Mouse (Mus musculus) left cerebral cortex, adult 8-10 months (tissue): ENCODE data around the gene Rassf6. TPM values are rescaled to one million over a fixed set of nuclear protein-coding genes. Genes with fewer than 3 reads are reported as not detected.

Source experiments
- DNase-seq, 2 experiments: peaks; one replicate each; pipeline ENCODE4 v3.0.0; 2022; ENCODE audit warnings: low spot score in 2 of 2
- total RNA-seq, 4 experiments: library from RNA; stranded (reverse); gene quantifications; 2 replicates each; pipeline ENCODE4 v1.2.4; 2022

Gene Rassf6
- total RNA-seq, 4 experiments from 2014 or later: 0.93 to 3.0 (median 1.7) TPM

DNA sequence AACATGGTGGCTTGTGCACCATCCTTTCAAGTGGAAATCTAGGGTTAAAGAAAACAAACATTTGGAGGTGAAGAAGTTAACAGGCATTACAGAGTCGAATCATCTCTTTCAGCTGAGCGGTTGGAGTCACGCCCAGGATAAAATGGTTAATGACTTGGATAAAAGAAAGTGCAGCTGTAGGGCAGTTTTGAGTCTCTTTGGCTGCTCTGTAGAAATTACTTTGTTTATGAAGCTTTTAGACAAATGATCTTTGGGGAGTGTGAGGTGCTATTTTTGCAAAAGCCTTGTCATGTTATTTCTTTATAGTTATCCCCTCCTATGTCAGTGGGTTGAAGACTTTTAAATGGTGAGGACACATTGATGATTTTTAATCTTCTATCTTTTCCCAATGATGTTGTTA is 69.2 kb downstream of the Rassf6 start:
- no peak for DNase-seq

DNA sequence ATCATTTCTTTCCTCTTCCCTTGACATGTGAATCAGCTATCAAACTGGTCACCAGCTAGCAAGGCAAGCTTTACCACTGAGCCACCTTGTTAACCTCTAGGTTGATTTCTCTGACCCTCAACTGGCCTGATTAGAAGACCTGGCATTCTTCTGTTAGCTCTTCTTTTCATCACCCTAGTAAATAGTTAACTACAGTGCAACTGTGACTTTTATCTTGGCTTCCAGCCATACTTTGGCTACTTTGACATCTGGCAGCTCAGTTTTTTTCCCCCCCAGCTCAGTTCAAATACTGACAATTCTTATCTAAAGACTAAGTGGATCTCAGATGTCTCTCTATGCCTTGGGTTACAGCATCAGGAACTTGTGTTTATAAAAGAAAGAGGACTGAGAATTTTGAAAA is 72.1 kb downstream of the Rassf6 start:
- no peak for DNase-seq

DNA sequence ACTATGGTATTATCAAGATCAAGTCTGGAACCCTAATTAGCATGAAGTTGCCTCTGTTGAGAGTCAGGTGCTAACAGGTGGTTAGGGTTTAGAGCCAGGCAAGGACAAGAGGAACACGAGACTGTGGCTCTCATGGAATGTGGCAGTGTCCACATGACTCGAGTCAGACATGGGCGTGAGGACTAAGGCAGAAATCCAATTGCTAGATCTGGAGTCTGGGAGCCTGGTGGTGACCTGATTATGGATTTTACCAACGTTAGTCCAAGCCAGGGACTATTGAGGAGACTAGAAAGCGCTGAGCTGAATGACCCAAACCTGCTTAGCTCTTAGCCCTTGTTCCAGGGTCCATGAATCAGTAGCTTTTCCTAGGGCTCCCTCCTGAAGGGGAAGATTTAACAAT is 72.7 kb downstream of the Rassf6 start:
- DNase-seq: no peak

DNA sequence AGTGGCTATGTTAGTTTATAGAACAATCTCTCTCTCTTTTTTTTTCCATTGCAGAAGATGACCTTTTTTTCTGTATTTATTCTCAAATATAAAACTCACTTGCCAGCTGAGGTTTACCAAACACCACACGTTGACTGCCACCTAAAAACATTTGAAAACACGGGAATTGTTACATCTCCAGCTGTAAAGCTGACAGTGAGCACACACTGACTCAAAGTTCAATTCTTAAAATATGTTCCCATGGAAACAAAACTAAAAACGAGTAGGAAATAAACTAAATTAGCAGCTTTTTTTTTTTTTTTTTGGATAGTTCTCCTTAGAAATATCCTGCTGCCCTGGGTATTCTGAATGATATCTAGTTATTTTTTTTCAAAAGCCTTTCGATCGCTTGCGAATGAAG is 75.3 kb downstream of the Rassf6 start:
- DNase-seq: no peak

DNA sequence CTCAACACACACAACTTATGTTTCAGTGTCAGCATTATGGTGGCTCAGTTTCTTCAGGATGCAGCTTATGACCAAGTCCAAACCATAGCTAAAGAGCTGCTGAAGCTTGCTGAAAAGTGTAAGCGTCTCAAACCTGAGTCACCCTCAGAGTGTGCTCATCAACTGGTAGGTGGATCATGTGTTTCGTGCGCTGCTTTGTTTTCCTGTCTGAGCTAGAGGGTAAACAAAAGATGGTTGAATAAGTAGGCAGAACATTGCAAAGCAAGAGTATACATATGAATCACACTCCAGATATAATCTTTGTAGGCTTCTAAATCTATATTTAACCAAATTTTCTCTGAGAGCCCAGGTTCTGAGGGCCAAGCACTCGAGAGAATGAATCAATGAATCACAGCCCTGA is 76.3 kb downstream of the Rassf6 start:
- DNase-seq: peak in 1 of 2 experiments; percentile 60

DNA sequence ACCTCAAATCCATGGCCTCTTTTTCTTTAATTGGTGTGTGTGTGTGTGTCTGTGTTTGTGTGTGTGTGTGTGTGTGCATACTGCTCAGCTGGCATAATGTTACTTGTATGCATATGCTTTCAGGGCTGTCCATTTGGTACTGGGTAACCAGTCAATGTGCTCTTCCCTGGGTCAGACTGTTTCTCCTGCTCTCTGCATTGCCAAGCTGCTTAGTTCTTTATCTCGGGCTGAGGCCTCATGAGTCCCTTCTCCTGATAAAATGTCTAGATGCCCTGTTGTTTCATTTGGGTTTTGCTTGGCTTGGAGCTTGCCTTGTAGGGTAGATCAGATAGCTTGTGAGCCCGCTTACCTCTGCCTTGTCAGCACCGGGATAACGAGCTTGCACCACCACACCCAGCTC is 77.6 kb downstream of the Rassf6 start:
- no peak for DNase-seq

DNA sequence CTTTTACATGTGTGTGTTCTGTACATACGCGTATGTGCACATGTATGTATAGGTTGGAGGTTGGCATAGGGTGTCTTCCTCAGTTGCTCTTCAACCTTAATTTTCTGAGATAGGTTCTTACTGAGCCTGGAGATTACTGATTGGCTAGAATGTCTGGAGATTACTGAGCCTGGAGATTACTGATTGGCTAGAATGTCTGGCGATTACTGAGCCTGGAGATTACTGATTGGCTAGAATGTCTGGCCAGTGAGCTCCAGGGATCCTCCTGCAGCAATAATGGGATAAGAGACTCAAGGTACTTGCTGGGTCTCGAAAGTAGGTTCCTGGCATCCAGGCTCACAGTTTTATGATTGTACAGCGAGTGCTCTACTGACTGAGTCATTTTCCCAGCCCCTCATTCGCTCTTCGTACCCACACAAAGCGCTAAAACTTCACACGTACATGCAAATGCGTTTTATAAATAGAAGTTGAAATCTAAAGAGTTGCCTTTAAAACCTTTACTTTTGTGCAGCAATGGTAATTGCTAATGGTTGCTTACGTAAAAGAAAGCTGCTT is 78.7 kb downstream of the Rassf6 start:
- DNase-seq: peak; percentile 13 to 66

DNA sequence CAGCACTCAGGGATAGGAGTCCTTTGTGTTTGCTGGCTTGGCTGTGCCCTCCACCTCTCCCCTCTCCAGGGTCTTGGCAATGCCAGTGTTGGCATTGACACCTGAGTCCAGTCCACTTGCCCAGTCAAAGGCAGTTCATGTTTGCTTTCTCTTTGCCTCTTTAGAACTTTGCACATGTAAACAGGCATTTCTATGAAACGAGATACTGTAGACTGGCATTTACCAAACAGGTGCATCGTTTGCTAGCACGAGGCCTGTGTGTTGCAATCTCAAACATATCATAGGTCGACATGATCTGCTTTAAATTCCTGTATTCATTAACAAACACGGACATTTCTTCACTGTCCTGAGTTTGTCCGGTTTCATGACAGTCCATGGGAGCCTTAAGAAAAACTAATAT is 79.7 kb downstream of the Rassf6 start, which contains the start of gene 5830473C10Rik:
TSS of gene 5830473C10Rik (plus strand) at position 365 of the 400 bp plus-strand sequence.
- DNase-seq: no peak

DNA sequence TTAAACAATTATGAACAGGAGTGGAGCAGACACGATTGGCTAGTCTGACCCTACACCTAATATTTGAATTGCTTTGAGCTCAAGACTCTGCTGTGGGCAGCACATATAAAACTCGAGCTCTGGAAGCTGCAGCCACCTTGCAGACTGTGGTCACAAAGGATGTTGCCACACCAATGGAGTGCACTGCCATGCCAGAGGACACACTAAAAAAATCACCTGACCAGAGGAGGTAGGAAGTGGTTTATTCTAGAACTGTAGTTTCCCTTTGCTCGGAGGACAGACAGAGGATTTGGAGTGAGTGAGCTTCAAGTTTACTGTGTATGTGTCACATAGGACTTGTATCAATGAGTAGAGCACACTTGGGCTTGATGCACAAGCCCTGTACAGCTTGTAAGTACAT is 84.4 kb downstream of the Rassf6 start:
- DNase-seq: no peak

Other genes starting within 250 kb of the Rassf6 start
- under 1 TPM in 1 of 4 experiments, not detected in 3; 0.51 TPM for gene Alb, start 179.8 kb downstream of the Rassf6 start, total RNA-seq
- gene Afp, start 149.9 kb downstream of the Rassf6 start, total RNA-seq: under 1 TPM in 3 of 4 experiments, not detected in 1; 0.57 to 0.93 (median 0.60) TPM
- not detected for gene Afm, start 121.7 kb downstream of the Rassf6 start, total RNA-seq
- gene 5830473C10Rik, start 79.5 kb downstream of the Rassf6 start, total RNA-seq: under 1 TPM; 0.14 to 0.49 (median 0.26) TPM
- gene Cxcl5, start 118.7 kb upstream of the Rassf6 start, total RNA-seq: 1 to 10 TPM in 1 of 4 experiments, under 1 TPM in 3; 0.30 to 1.9 (median 0.64) TPM
- under 1 TPM in 2 of 4 experiments, not detected in 2; 0.35 to 0.80 TPM for gene Ppbp, start 127.9 kb upstream of the Rassf6 start, total RNA-seq
- 1 to 10 TPM; 2.2 to 3.3 (median 2.8) TPM for gene Pf4, start 131.8 kb upstream of the Rassf6 start, total RNA-seq
- not detected for gene Cxcl3, start 145.4 kb upstream of the Rassf6 start, total RNA-seq
- not detected for gene Cxcl15, start 153.9 kb upstream of the Rassf6 start, total RNA-seq